Mouse (Mus musculus): ENCODE results near the gene Cacna1d.

Cacna1d gene

DNA sequence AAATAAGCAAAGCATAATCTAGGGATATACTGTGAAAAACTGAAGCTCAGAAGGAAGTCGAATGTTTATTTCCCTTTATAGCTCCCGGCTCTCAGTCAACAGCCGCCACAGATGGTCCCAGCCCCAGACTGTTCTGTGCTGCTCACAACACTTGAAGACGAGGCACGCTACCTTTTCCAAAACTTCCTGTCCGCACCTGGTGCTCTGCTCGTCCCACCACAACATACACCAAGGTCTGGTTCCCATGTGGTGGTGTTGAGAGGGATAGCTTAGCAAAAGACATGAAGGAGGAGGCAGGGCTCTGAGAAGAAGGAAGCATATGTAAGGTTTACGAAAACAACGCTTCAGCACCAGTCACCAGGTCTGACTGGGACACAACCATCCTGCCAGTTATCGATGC lies 207.2 kb downstream of the Cacna1d start:
- in situ Hi-C loops (cut with MboI; ENCODE audit: unreplicated experiment in 2 of 2) = no loop called here

- in situ Hi-C loops (cut with MboI; ENCODE audit: unreplicated experiment in 2 of 2) = no loop called here
Observed at GRCm38 (mm10) chr14:30275572-30275971, 215.7 kb downstream of the Cacna1d start.

DNA sequence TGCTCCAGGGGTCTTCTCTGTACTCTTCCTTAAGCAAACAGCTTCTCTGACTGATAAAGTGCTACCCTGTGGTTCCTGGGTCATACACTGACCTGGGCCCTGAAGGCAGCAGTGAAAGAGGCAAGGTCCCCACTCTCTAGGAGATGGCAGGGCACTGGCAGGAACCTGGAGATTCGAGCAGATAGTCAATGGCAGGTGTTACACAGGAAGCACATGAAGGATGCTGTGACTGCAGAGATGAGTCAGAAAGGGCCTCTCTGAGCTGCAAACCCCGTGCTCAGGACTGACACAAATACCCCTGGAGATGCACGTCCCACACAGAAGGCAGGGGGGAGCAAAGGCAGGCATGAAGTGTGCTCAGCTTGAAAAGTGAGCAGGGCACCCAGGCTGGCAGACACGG lies 218.3 kb downstream of the Cacna1d start:
- in situ Hi-C loops (cut with MboI; ENCODE audit: unreplicated experiment in 2 of 2) = no loop called here

DNA sequence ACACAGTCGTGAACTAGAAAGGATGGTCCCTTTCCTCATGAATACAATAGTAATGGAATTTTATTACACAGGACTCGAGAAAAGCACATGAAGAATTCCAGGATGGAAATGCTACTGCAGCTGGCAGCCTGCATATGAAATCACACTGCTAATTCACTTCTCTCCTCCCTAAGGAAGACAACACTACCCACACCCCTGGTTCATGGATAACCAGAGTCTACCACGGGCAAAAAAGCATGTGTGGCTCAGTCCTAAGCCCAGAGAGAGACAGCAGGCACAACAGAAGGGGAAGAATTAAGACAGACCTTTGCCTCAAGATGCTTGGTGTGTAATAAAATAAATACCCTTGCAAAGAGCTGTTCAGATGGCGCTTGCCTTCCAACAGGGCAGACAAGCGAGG lies 218.7 kb downstream of the Cacna1d start:
- in situ Hi-C loops (cut with MboI; ENCODE audit: unreplicated experiment in 2 of 2) = no loop called here

DNA sequence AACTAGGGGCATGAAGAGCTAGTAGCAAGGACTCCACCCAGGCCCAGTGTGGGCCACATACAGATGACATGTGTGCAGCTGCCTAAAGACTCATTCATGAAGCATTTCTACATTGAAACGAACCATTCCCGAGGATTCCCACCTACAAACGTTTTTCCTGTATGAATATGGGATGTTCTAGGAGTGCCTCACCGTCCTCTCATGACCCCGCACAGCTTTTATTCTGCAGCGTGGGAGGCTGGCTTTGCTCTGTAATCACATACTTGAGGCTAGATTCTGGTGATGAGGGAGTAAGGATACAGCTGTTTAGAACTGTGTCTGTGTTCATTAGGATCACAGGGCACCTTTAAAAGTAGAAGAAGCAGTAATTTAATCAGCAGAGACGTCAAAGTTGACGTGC lies 219.4 kb downstream of the Cacna1d start:
- in situ Hi-C loops (cut with MboI; ENCODE audit: unreplicated experiment in 2 of 2) = no loop called here

GRCm38 (mm10) chr14:30270350-30270749 lies 220.9 kb downstream of the Cacna1d start:
- in situ Hi-C loops (cut with MboI; ENCODE audit: unreplicated experiment in 2 of 2) = no loop called here

GRCm38 (mm10) chr14:30265728-30266127 lies 225.5 kb downstream of the Cacna1d start:
- in situ Hi-C loops (cut with MboI; ENCODE audit: unreplicated experiment in 2 of 2) = no loop called here

- in situ Hi-C loops (cut with MboI; ENCODE audit: unreplicated experiment in 2 of 2) = no loop called here
Observed at GRCm38 (mm10) chr14:30261561-30262251, 229.5 kb downstream of the Cacna1d start.

- in situ Hi-C loops (cut with MboI; ENCODE audit: unreplicated experiment in 2 of 2) = no loop called here
Observed at GRCm38 (mm10) chr14:30257626-30258025, 233.6 kb downstream of the Cacna1d start.

- in situ Hi-C loops (cut with MboI; ENCODE audit: unreplicated experiment in 2 of 2) = no loop called here
Observed at GRCm38 (mm10) chr14:30256486-30256885, 234.8 kb downstream of the Cacna1d start.

DNA sequence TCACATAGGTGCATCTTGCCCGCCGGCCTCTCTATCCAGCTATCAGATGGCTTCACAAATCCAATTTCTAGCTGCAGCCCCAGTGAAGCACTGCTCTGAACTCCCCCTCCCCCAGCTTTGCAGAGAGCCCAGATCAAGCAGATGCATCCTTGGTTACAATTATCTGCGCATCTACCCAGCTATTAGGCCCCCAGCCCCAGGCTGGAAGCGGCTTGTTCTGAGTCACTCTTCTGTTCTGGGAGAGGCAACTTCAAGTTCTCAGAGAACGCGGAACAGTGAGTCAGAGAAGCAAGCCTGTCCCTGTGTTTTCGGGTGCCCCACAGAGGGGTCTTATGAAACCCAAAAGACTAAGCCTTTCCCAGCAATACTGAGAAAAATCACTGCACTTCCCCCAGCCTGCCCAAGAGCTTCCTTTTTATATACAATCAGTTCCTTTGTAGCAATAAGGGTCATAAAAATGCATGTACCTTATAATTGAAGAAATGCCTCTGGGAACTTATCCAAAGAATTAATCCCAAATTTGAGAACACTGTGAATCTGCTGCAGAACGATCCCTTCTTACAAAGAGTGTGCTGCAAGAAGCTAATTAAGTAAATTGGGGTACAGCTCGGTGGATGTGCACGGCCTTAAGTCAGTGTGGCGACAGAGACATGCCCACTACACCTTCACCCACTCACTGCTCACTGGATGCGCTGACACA lies 235.4 kb downstream of the Cacna1d start:
- in situ Hi-C loops (cut with MboI; ENCODE audit: unreplicated experiment in 2 of 2) = no loop called here

GRCm38 (mm10) chr14:30254776-30255175 lies 236.5 kb downstream of the Cacna1d start:
- in situ Hi-C loops (cut with MboI; ENCODE audit: unreplicated experiment in 2 of 2) = no loop called here

GRCm38 (mm10) chr14:30252824-30253223 lies 238.4 kb downstream of the Cacna1d start:
- in situ Hi-C loops (cut with MboI; ENCODE audit: unreplicated experiment in 2 of 2) = no loop called here

DNA sequence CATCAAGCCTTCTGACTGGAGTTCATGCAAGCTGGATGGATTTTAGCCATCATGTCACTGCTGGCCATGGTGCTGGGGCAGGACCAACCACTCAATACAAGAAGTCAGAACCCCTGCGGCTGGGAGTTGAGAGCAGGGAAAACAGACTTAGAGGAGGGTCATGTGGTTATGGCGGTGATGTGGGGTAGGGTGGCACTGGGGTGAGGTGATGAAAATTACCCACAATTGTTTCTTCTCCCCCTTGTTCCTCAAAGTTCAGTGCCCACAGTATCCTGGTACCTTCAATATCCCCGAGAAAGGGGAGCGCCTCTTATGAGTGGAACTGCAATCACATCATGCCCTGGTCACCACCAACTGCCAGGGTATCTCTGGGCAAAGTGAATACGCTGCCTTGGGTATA lies 239.9 kb downstream of the Cacna1d start:
- in situ Hi-C loops (cut with MboI; ENCODE audit: unreplicated experiment in 2 of 2) = no loop called here

DNA sequence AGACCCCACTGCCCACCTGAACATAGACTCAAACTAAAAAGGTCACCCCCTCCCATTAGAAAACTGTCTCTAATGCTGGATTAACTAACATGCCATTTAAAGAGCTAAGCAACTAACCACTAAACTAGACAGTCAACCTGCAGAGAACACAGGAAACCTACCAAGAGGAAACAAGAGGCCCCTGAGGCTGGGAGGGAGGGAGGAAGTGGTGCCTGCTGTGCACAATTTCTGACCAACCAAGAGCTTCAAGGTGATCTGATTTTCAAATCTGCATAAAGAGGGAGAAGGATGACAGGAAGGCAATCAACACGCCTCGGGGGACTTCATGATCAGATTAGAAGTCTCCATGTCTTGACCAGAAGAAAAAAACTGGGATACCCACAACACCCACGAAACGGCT lies 241.7 kb downstream of the Cacna1d start:
- in situ Hi-C loops (cut with MboI; ENCODE audit: unreplicated experiment in 2 of 2) = no loop called here

- in situ Hi-C loops (cut with MboI; ENCODE audit: unreplicated experiment in 2 of 2) = no loop called here
Observed at GRCm38 (mm10) chr14:30248811-30249210, 242.4 kb downstream of the Cacna1d start.

DNA sequence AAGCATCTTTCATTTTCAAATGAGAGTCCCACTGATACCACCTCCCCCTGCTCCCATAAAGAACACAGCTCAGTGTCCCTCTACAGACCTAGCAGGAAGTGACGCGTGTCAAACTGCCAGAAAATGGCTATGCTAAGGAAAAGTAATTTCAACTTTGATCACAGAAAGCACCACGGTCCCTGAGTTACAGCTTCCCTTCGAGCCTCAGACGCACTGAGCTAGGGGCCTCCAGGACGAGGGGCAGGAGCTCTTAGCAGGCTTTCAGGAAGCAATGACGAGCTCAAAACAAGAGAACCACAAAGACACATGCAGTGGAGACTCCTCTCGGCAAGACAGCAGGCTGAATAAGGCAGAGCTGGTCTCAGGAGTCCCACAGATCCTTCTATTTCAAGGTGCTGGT lies 243.1 kb downstream of the Cacna1d start:
- in situ Hi-C loops (cut with MboI; ENCODE audit: unreplicated experiment in 2 of 2) = no loop called here

DNA sequence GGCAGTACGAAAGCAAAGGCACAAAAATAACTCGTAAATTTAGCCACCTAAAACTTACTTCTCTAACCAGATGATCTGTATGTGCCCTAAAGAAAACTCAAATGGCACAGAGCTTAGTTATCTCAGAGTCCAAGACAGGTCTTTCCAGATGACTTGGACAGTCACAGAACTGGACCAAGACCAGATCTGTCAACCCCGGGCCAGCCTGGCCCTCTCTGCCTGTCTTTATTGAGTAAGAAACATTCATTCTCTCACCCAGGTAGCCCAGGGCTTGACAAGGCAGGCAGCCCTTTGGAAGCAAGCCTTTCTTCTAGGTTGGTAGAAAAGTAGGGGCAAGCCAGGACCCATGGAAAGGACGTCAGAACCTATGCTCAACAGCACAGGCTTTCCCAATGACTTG lies 243.6 kb downstream of the Cacna1d start:
- in situ Hi-C loops (cut with MboI; ENCODE audit: unreplicated experiment in 2 of 2) = no loop called here

GRCm38 (mm10) chr14:30244776-30245175 lies 246.5 kb downstream of the Cacna1d start:
- in situ Hi-C loops (cut with MboI; ENCODE audit: unreplicated experiment in 2 of 2) = no loop called here

DNA sequence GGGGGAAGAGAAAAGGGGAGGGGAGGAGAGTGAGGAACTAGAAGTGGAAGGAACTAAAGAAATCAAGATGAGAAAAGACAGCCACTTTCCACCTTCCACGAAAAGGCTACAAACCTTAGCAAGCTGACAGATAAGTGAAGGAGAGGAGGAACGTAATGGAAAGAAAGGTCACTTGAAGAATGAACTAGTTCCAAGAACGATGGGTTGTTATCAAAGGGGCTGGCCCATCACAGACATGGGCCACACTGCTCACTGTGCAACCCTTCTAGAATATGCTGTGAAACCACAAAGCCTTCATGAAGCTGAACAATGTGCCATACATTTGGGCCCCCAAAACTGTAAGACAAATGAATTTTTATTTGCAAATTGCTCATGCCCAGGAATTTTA lies 248.4 kb downstream of the Cacna1d start:
- in situ Hi-C loops (cut with MboI; ENCODE audit: unreplicated experiment in 2 of 2) = no loop called here

DNA sequence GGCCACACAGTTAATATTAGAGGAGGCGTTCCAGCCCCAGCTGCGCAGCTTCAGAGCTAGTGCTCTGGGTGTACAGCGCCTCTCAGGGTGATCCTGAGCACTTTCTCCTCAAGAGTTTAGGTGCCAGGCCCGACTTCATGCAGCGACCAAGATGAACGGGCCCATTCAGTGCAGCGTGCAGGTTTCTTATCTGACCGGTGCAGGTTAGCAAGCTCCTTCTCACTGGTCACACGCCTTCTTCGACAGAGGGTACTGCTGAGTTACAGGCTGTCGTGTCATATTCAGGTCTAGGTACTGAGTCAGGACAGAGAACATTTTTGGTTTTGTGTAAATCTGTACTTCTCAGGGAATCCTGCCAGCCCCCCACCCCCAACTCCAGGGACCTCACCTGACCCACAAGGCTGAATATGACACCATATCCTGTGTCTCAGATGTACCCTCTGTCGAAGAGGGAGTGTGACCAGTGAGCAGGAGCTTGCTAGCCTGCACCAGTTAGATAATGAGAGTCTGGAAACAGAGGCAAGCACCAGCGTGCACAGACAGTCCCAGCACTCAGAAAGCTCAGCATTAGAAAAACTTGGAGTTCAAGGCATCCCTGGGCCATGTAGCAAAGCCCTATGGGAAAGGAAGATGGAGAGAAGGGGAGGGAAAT lies 249.0 kb downstream of the Cacna1d start:
- in situ Hi-C loops (cut with MboI; ENCODE audit: unreplicated experiment in 2 of 2) = no loop called here

Measured in v-Abl transformed pro-B cells (cell line).